Mouse (Mus musculus) forebrain, embryonic 12.5 days (tissue): ENCODE data around the gene Gpr132. TPM values are rescaled to one million over a fixed set of nuclear protein-coding genes. Genes with fewer than 3 reads are reported as not detected.

Source experiments
- ATAC-seq: fragments of 200-750 bp; cut with Nextera tagmentation; 2 replicates; pipeline ENCODE4 v1.8.0; 2017; ENCODE audit warnings: moderate TSS enrichment; ENCODE audit not compliant: low FRiP score
- H3K27ac ChIP-seq: fragments of 300-500 bp; sonication (generic); 2 replicates; pipeline ENCODE4 v1.5.1; 2016; ENCODE audit warnings: mild to moderate bottlenecking
- H3K27me3 ChIP-seq: fragments of 300-500 bp; sonication (generic); 2 replicates; pipeline ENCODE4 v1.6.1; 2016; ENCODE audit warnings: mild to moderate bottlenecking
- H3K36me3 ChIP-seq: fragments of 300-500 bp; sonication (generic); replicated peaks from 2 replicates; pipeline ENCODE4 v1.6.1; 2016; ENCODE audit warnings: mild to moderate bottlenecking
- H3K4me1 ChIP-seq: fragments of 300-500 bp; sonication (generic); 2 replicates; pipeline ENCODE4 v1.6.1; 2016
- H3K4me2 ChIP-seq: fragments of 300-500 bp; sonication (generic); 2 replicates; pipeline ENCODE4 v1.6.1; 2016; ENCODE audit warnings: mild to moderate bottlenecking, moderate library complexity
- H3K4me3 ChIP-seq: fragments of 300-500 bp; sonication (generic); replicated peaks from 2 replicates; pipeline ENCODE4 v1.5.1; 2016; ENCODE audit warnings: mild to moderate bottlenecking
- H3K9ac ChIP-seq: fragments of 300-500 bp; sonication (generic); 2 replicates; pipeline ENCODE4 v1.6.1; 2016; ENCODE audit warnings: mild to moderate bottlenecking
- H3K9me3 ChIP-seq: fragments of 300-500 bp; sonication (generic); 2 replicates; pipeline ENCODE4 v1.6.1; 2016
- WGBS: fragments of 180-500 bp; shearing (Covaris S2); methylation state at CpG from one replicate; pipeline ENCODE4 v1.1.7; 2016; 5-methylcytosine and 5-hydroxymethylcytosine counted together
- polyA plus RNA-seq: library from polyadenylated mRNA; unstranded; fragments of >200 nt; fragmentation: Nextera tagmentation; extraction: Ambion mirVana; gene quantifications from 2 replicates; pipeline ENCODE4 v1.2.1, GENCODE M21; 2016

The Gpr132 gene
- polyA plus RNA-seq, 1 experiment from 2014 or later, result not detected

DNA sequence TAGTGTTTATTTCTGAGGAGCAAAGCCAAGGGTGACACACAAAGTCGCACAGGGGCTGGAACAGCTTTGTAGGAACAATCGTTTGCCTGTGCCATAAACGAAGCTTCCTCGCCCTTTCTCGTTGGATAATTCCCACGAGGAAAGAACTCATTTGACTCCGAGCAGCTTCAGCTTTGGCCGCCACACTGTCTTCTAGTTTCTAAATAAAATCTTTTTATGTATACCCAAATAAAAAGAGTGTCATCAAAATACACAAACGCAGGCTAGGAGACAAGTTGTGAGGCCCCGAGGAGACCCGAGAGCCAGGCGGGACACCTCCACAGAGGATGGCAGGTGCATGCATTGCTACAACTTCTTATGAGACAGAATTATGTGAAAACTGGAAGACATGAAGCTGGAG is 30.3 kb upstream of the Gpr132 start:
- Histone ChIP-seq H3K4me3 (no peak overlapping the region), H3K36me3 (no peaks in the 10 kb centered on the region), H3K27me3 (peaks cover 11% of the 10 kb centered on the region; the same call in 1 of the 2 replicates), H3K4me1 (peaks cover 7% of the 10 kb centered on the region), H3K9ac (no peak overlapping the region), H3K9me3 (no peaks in the 10 kb centered on the region), H3K4me2 (no peak overlapping the region), H3K27ac (no peak overlapping the region)
- 73% methylated on average over 12 of the region's 12 CpGs for WGBS
- no peak for ATAC-seq

GRCm38 (mm10) chr12:112897522-112898212 is 29.6 kb upstream of the Gpr132 start:
- Histone ChIP-seq H3K9ac (no peak overlapping the region), H3K9me3 (no peaks in the 10 kb centered on the region), H3K27me3 (peaks cover 11% of the 10 kb centered on the region; the same call in 1 of the 2 replicates), H3K4me1 (peaks cover 7% of the 10 kb centered on the region), H3K27ac (no peak overlapping the region), H3K36me3 (no peaks in the 10 kb centered on the region), H3K4me2 (peak overlapping the region; percentile 38), H3K4me3 (no peak overlapping the region)
- 40% methylated on average over 16 of the region's 16 CpGs for WGBS
- peak; percentile 73 for ATAC-seq

DNA sequence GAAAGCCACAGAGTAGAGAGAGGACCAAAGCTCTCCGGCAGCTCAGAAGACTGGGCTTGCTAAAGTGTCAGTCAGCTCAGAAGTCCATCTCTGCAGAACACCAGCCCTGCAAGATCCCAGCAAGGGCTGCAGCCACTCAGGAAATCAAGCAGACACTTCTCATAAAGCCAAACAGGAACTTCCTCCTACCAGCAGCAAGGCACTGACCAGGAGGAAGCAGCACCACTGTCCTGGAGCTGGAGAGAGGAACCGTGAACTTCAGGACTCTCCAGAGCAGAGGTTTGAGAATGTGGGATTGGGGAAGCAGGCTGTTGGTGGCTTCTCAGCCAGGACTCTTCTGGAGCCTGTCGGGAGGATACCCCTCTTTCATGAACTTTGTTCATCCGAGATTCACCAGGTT is 26.9 kb upstream of the Gpr132 start:
- H3K9me3 ChIP-seq, result no peaks in the 10 kb centered on the region
- WGBS, result 75% methylated on average over 4 of the region's 4 CpGs
- ATAC-seq, result no peak

GRCm38 (mm10) chr12:112894303-112894884 is 26.4 kb upstream of the Gpr132 start:
- WGBS, result 78% methylated on average over 11 of the region's 11 CpGs
- no peak for ATAC-seq
- no peaks in the 10 kb centered on the region for H3K9me3 ChIP-seq
- 0 out of 2 replicates have a peak overlapping the region, but pooled peaks have one; percentile 36 for H3K27ac ChIP-seq
- no peak overlapping the region for H3K9ac ChIP-seq
- no peak overlapping the region for H3K4me3 ChIP-seq
- no peaks in the 10 kb centered on the region for H3K36me3 ChIP-seq
- H3K4me1 ChIP-seq, result peaks cover 7% of the 10 kb centered on the region
- H3K27me3 ChIP-seq, result peaks cover 11% of the 10 kb centered on the region; the same call in 1 of the 2 replicates
- no peak overlapping the region for H3K4me2 ChIP-seq

More for the DNA sequence above, 26.9 kb upstream of the Gpr132 start:
- no peak overlapping the region for H3K4me3 ChIP-seq
- H3K27me3 ChIP-seq, result peaks cover 11% of the 10 kb centered on the region; the same call in 1 of the 2 replicates
- no peak overlapping the region for H3K27ac ChIP-seq
- H3K4me1 ChIP-seq, result peaks cover 7% of the 10 kb centered on the region
- no peak overlapping the region for H3K9ac ChIP-seq
- H3K36me3 ChIP-seq, result no peaks in the 10 kb centered on the region
- no peak overlapping the region for H3K4me2 ChIP-seq

DNA sequence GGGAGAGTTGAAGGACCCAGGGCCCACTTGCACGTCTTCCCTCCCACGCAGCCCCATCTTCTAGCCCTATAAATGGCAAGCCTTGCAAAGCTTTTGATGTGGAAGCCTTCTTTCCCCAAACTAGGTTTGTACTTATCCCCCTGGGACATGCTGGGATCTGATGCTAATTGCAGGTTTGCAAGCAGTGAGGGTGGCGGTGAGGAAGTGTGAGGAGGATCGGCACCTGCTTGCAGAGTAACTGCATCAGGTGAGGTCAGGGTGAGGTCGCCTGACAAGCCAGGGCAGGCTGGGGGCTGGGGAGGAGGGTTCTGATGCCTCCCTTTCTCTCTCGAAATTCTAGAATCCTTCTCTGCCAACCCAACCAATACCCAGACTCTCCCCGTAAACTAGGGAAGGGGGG is 17.4 kb upstream of the Gpr132 start:
- H3K4me2 ChIP-seq, result no peak overlapping the region
- 68% methylated on average over 7 of the region's 7 CpGs for WGBS
- H3K27me3 ChIP-seq, result 0 out of 2 replicates have a peak, but pooled peaks cover 12% of the 10 kb centered on the region
- no peak overlapping the region for H3K4me3 ChIP-seq
- no peak overlapping the region for H3K27ac ChIP-seq
- H3K9ac ChIP-seq, result no peak overlapping the region
- ATAC-seq, result no peak
- no peaks in the 10 kb centered on the region for H3K9me3 ChIP-seq
- H3K36me3 ChIP-seq, result no peaks in the 10 kb centered on the region
- H3K4me1 ChIP-seq, result no peaks in the 10 kb centered on the region

DNA sequence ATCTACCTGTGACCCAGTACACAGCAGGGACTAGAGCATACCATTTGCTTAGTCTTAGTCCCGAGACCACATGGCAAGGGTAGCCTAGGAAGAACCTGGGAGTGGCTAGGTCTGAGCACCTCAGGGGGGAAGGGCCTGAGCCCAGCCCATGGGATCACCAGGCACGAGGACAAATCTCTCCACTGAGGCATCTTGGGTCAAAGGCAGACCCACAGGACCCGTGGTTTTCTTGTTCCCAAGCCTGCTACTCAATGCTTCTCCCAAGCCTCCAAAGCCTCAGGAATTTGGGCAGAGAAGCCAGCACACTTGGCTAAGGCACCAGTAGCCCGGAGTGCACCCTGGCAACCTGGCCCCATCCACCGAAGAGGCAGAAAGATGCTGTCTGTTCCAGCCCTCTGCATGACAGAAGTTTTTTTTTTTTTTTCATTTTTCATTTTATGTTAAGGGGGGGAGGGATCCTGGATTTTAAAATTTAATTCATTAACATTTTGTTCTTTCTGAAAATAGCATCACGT is 13.3 kb upstream of the Gpr132 start:
- no peaks in the 10 kb centered on the region for H3K36me3 ChIP-seq
- H3K9me3 ChIP-seq, result no peaks in the 10 kb centered on the region
- ATAC-seq, result no peak
- peaks cover 51% of the 10 kb centered on the region for H3K27me3 ChIP-seq
- no peak overlapping the region for H3K4me2 ChIP-seq
- H3K9ac ChIP-seq, result no peak overlapping the region
- whole genome bisulfite sequencing, result 68% methylated on average over 6 of the region's 6 CpGs
- H3K4me1 ChIP-seq, result peaks cover 13% of the 10 kb centered on the region
- no peak overlapping the region for H3K4me3 ChIP-seq
- no peak overlapping the region for H3K27ac ChIP-seq

GRCm38 (mm10) chr12:112880661-112881060 is 12.6 kb upstream of the Gpr132 start:
- no peak for ATAC-seq
- Histone ChIP-seq H3K9ac (no peak overlapping the region), H3K27ac (no peak overlapping the region), H3K4me1 (peaks cover 16% of the 10 kb centered on the region), H3K27me3 (peaks cover 58% of the 10 kb centered on the region), H3K4me3 (no peak overlapping the region), H3K36me3 (no peaks in the 10 kb centered on the region), H3K4me2 (no peak overlapping the region), H3K9me3 (no peaks in the 10 kb centered on the region)
- WGBS, result 81% methylated on average over 4 of the region's 4 CpGs

GRCm38 (mm10) chr12:112879731-112880130 is 11.7 kb upstream of the Gpr132 start:
- Histone ChIP-seq H3K4me1 (peaks cover 16% of the 10 kb centered on the region), H3K27me3 (peaks cover 65% of the 10 kb centered on the region), H3K27ac (no peak overlapping the region), H3K4me3 (no peak overlapping the region), H3K9me3 (no peaks in the 10 kb centered on the region), H3K36me3 (no peaks in the 10 kb centered on the region), H3K4me2 (no peak overlapping the region), H3K9ac (no peak overlapping the region)
- 83% methylated on average over 5 of the region's 5 CpGs for WGBS
- ATAC-seq, result no peak

DNA sequence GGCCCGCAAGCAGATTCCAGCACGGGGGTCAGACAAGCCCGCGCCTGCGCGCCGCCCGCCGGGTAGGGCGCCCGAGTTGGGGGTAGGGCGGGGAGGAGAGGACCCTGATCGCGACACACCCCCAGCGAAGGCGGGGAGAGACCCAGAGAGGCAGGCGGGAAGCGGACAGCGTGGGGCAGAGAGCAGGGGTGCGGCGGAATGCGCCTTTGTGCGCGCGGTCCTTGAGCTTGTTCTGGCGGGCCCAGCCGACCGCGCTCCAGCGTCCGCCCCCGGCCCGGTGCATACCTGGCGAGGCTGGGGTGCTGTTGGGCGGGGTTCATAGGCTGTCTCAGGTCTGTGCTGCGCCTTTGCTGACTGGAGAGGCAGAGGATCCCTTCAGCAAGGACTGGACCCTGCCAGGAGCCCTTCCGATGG is 9.6 kb upstream of the Gpr132 start:
- WGBS, result under 1% methylated on average over 32 of the region's 37 CpGs
- Histone ChIP-seq H3K4me3 (peak overlapping the region; percentile 37), H3K27me3 (peaks cover 82% of the 10 kb centered on the region), H3K36me3 (no peaks in the 10 kb centered on the region), H3K9me3 (no peaks in the 10 kb centered on the region), H3K9ac (peak overlapping the region; percentile 45), H3K4me2 (peak overlapping the region; percentile 57), H3K4me1 (peaks cover 22% of the 10 kb centered on the region), H3K27ac (no peak overlapping the region)
- ATAC-seq, result 0 out of 2 replicates have a peak, but pooled peaks have one; percentile 18

- Histone ChIP-seq H3K27me3 (peaks cover 87% of the 10 kb centered on the region), H3K4me2 (peak overlapping the region; percentile 57), H3K9ac (peak overlapping the region; percentile 45; the same call in 1 of the 2 replicates), H3K36me3 (no peaks in the 10 kb centered on the region), H3K4me3 (peak overlapping the region; percentile 37), H3K9me3 (no peaks in the 10 kb centered on the region), H3K4me1 (peaks cover 22% of the 10 kb centered on the region), H3K27ac (no peak overlapping the region)
- ATAC-seq, result no peak
- WGBS, result 7% methylated on average over 17 of the region's 17 CpGs
Observed at GRCm38 (mm10) chr12:112877073-112877576, 9.1 kb upstream of the Gpr132 start.

GRCm38 (mm10) chr12:112876332-112877072 is 8.5 kb upstream of the Gpr132 start:
- Histone ChIP-seq H3K9me3 (no peaks in the 10 kb centered on the region), H3K9ac (no peak overlapping the region), H3K4me1 (peaks cover 22% of the 10 kb centered on the region), H3K4me3 (peak overlapping the region; percentile 13; the same call in 1 of the 2 replicates), H3K36me3 (no peaks in the 10 kb centered on the region), H3K27me3 (peaks cover 93% of the 10 kb centered on the region), H3K27ac (no peak overlapping the region), H3K4me2 (peak overlapping the region; percentile 40)
- 5% methylated on average over 28 of the region's 28 CpGs for WGBS
- no peak for ATAC-seq
